Mouse (Mus musculus): ENCODE measurements around the gene Nlrp2.

The Nlrp2 gene

GRCm38 (mm10) chr7:5350935-5351334 is at the start of gene Nlrp2:
TSS of gene Nlrp2 (minus strand) at chr7:5351035.
- no peak for DNase-seq (ENCODE audit: low spot score)

DNA sequence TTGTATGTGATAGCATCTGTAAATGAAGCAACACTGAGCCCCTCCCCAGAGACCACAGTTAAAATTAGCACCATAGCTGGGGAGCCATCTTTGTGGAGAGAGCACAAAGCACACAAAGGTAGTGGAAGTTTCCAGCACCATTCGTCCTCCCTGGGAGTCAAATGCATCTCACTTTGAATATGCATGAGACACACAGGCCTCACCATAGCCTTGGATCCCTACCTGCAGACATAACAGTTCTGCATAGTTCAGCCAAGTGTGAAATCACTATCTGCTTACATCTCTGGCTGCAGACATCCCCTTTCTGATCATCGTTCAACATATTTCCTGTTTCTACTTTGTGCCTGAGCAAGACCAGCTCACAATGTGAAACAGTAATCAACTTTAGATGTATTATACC is 15.9 kb upstream of the Nlrp2 start:
- no peak for DNase-seq (ENCODE audit: low spot score)

DNA sequence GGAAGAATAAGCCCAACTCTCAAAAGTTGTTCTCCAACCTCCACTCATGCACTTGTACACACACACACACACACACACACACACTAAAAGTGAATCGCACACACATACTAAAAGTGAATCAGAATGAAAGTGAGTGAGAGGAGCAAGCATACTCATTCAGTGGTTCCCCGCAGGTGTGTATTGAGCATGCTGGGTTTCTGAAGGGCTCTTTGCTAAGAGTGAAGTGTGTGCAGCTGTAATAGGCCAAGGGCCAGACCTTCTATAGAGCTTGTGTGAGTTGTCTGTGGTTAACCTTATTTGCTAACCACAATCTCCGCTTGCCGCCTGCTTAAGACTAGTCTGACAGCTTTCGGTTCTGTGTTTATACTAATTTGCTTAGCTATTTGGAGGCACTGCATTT is 12.8 kb upstream of the Nlrp2 start:
- DNase-seq (ENCODE audit: low spot score) = no peak

GRCm38 (mm10) chr7:5350237-5350636 is 598 bp downstream of the Nlrp2 start, which contains the start of gene Gm5065:
TSS of gene Gm5065 (plus strand) at chr7:5350537.
- DNase-seq (ENCODE audit: low spot score) = no peak

DNA sequence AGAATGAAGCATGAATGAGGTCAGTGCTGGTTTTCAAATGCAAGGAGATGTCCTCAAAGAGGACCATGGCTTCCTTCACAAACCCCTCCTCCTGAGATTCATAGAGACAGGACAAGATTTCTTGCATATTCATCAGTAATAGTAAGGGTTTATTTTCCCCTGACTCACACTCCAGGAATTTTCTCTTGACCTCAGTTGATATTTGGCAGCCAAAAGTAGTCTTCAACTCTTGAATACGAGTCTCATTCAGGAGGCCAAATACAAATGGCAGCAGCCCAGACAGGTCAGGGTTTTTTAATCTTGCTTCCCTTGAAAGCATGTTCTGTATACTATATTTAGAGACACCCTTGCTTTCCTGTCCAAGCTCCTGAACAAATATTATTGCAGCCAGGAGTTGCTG is 23.3 kb downstream of the Nlrp2 start:
- DNase-seq (ENCODE audit: low spot score) = no peak

GRCm38 (mm10) chr7:5288281-5288680 is 62.6 kb downstream of the Nlrp2 start:
- no peak for DNase-seq (ENCODE audit: low spot score)

DNA sequence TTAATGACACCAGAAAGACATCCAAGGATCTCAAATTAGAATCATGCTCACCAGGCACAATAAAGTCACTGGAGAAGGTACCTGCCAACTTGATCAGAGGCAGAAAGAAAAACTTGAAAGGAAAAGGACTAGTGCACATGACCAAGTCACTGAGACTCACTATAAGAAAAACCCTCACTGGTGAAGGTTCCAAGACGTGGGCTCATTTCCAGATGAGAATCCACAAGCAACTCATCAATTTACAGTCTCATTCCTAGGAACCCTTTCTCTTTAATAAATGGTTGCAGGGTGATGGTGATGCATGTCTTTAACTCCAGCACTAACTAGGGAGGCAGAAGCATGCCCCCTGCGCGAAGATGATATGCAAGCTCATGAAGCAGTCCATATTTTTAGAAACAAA is 87.8 kb downstream of the Nlrp2 start:
- no peak for DNase-seq (ENCODE audit: low spot score)
